ENCODE assay signal across 10 mouse cellular contexts in the genomic region with DNA sequence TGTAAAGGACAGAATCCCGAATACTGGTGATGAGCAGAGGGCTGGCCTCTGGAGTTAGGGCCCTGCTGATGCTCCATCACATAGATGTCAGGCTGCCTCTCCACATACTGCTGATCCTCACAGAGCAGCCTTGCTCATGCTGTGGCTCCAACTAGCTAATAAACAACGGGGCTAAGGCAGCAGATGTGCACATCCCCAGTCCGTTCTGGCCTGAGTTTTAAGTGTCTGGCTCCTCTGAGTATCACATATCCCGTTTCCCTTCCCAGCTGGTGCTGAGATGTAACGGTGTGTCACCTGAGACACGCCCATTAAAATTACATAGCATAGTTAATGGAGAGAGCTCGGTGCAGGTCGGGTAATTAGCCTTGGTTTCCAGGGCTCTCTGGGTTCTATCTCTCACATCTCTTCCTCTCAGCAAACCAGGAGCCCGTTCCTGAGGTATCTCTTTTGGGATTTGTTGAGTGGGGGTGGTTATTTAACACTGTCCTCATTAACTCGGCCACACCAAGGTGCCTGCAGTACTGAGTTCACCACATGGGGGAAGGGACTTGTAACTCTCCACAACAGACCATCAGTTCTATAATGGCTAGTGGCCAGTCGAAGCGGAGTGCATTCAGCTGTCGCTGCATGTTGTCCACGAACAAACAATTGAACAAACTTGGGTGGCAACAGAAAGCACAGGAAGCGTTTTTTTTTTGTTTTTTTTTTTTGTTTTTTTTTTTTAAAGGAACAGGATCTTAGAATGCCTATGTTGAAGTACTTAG.
A peak's percentile ranks its signal among the peaks of the same experiment; 100 is the strongest.
DNase-seq lines count a peak whose midpoint lies in the region; ATAC-seq lines count a peak whose summit lies in the region.
"Had no signal": no experiment of that assay in that cellular context is flagged by ENCODE, and none has a peak within 500 bp of the region (broad histone marks: within the 10 kb centered on the region; RNA-seq: fewer than 3 reads in every experiment).

No protein-coding gene starts in this region.

- 0 out of 2 replicates have a peak, but pooled peaks have one; percentile 35 for ATAC-seq in midbrain, embryonic 11.5 days (ENCODE audit: low FRiP score)
- ATAC-seq in limb, embryonic 12.5 days (ENCODE audit: insufficient number of reproducible peaks, insufficient read depth, low FRiP score, low TSS enrichment, low read depth), result peak; percentile 71

- DNase-seq in cerebellum, postnatal 10 days, result peak; percentile 30 to 37
- DNase-seq in cerebellum, postnatal 4 days (ENCODE audit: low spot score in 2 of 2), result no peak
- no peak for DNase-seq in midbrain, embryonic 11.5 days (ENCODE audit: low spot score, missing footprints)
- no peak for DNase-seq in midbrain, embryonic 10.5 days (ENCODE audit: low spot score)
- no peak for DNase-seq in thymus, postnatal 25 days
- no peak for DNase-seq in right cerebral cortex, postnatal 36 days (ENCODE audit: low spot score in 2 of 2)
- DNase-seq in cerebellum, adult 11 months, result no peak

- H3K27ac ChIP-seq in midbrain, embryonic 11.5 days (ENCODE audit: low read depth, low read length), result no peak overlapping the region
- H3K27ac ChIP-seq in midbrain, embryonic 10.5 days (replicated peaks), result no peak overlapping the region
- H3K27ac ChIP-seq in limb, embryonic 12.5 days, result peak overlapping the region; percentile 41
- H3K27ac ChIP-seq: heart, embryonic 13.5 days; lung, embryonic 15.5 days had no signal

- no peaks in the 10 kb centered on the region for H3K9me3 ChIP-seq in midbrain, embryonic 11.5 days (ENCODE audit: control insufficient read depth, low read length)
- H3K9me3 ChIP-seq in midbrain, embryonic 10.5 days (replicated peaks), result no peaks in the 10 kb centered on the region
- no peaks in the 10 kb centered on the region for H3K9me3 ChIP-seq in limb, embryonic 12.5 days
- H3K9me3 ChIP-seq: heart, embryonic 13.5 days; lung, embryonic 15.5 days had no signal

- H3K9ac ChIP-seq in midbrain, embryonic 11.5 days (ENCODE audit: low read length), result no peak overlapping the region
- no peak overlapping the region for H3K9ac ChIP-seq in limb, embryonic 12.5 days (replicated peaks)
- H3K9ac ChIP-seq: heart, embryonic 13.5 days; lung, embryonic 15.5 days had no signal

- H3K27me3 ChIP-seq in midbrain, embryonic 11.5 days (ENCODE audit: control insufficient read depth, insufficient read depth, low read length), result no peaks in the 10 kb centered on the region
- no peaks in the 10 kb centered on the region for H3K27me3 ChIP-seq in midbrain, embryonic 10.5 days (ENCODE audit: low read depth, poor library complexity, severe bottlenecking)
- H3K27me3 ChIP-seq in limb, embryonic 12.5 days, result no peaks in the 10 kb centered on the region
- H3K27me3 ChIP-seq: heart, embryonic 13.5 days; lung, embryonic 15.5 days had no signal

- no peaks in the 10 kb centered on the region for H3K36me3 ChIP-seq in midbrain, embryonic 11.5 days (ENCODE audit: control insufficient read depth, insufficient read depth, low read length)
- H3K36me3 ChIP-seq in midbrain, embryonic 10.5 days, result no peaks in the 10 kb centered on the region
- H3K36me3 ChIP-seq in limb, embryonic 12.5 days, result no peaks in the 10 kb centered on the region
- H3K36me3 ChIP-seq: heart, embryonic 13.5 days; lung, embryonic 15.5 days had no signal

- 63% methylated on average over 15 of the region's 15 CpGs for WGBS in midbrain, embryonic 11.5 days
- 60% methylated on average over 15 of the region's 15 CpGs for WGBS in midbrain, embryonic 10.5 days
- 23% methylated on average over 15 of the region's 15 CpGs for WGBS in limb, embryonic 12.5 days

- H3K4me3 ChIP-seq in midbrain, embryonic 11.5 days (ENCODE audit: low read depth, low read length), result no peak overlapping the region
- H3K4me3 ChIP-seq in midbrain, embryonic 10.5 days, result no peak overlapping the region
- H3K4me3 ChIP-seq in limb, embryonic 12.5 days (replicated peaks), result no peak overlapping the region
- H3K4me3 ChIP-seq: heart, embryonic 13.5 days; lung, embryonic 15.5 days had no signal

- no peak overlapping the region for H3K4me2 ChIP-seq in midbrain, embryonic 11.5 days
- H3K4me2 ChIP-seq in limb, embryonic 12.5 days, result peak overlapping the region; percentile 13; the same call in 1 of the 2 replicates
- H3K4me2 ChIP-seq: heart, embryonic 13.5 days; lung, embryonic 15.5 days had no signal

- H3K4me1 ChIP-seq in midbrain, embryonic 11.5 days (ENCODE audit: control insufficient read depth, insufficient read depth, low read length), result peaks cover 2% of the 10 kb centered on the region; the same call in 1 of the 2 replicates
- peaks cover 27% of the 10 kb centered on the region for H3K4me1 ChIP-seq in midbrain, embryonic 10.5 days
- H3K4me1 ChIP-seq in limb, embryonic 12.5 days (replicated peaks), result peaks cover 26% of the 10 kb centered on the region
- H3K4me1 ChIP-seq: heart, embryonic 13.5 days had no signal

Comparison
In these comparisons a context has a peak if more than half of its experiments do, and no peak if none do; other contexts are left out.
1. DNase-seq: peak in cerebellum, postnatal 10 days (2 of 2); none in cerebellum, postnatal 4 days (0 of 2), midbrain, embryonic 11.5 days (single experiment), midbrain, embryonic 10.5 days (single experiment), thymus, postnatal 25 days (single experiment), right cerebral cortex, postnatal 36 days (0 of 2) and cerebellum, adult 11 months (single experiment).